Mouse (Mus musculus) embryonic fibroblast, embryonic 13.5 days (primary cell): ENCODE results near the gene Ebf1. TPM values are rescaled to one million over a fixed set of nuclear protein-coding genes. Genes with fewer than 3 reads are reported as not detected.

Source experiments
- H3K27ac ChIP-seq: 2 replicates; pipeline ENCODE4 v1.5.1; 2012; ENCODE audit warnings: low read length, control low read depth, inconsistent platforms; ENCODE audit not compliant: insufficient read depth
- H3K4me1 ChIP-seq: 2 replicates; pipeline ENCODE4 v1.6.1; 2011; ENCODE audit warnings: low read length; ENCODE audit not compliant: control insufficient read depth, insufficient read depth
- H3K4me3 ChIP-seq: 2 replicates; pipeline ENCODE4 v1.5.1; 2011; ENCODE audit warnings: mild to moderate bottlenecking, control low read depth, low read length; ENCODE audit not compliant: insufficient read depth
- CTCF ChIP-seq: IDR thresholded peaks from 2 replicates; pipeline ENCODE4 v1.5.1; 2011; ENCODE audit warnings: mild to moderate bottlenecking, control low read depth, low read length, moderate library complexity, borderline replicate concordance; ENCODE audit not compliant: insufficient read depth
- POLR2A ChIP-seq: IDR thresholded peaks from 2 replicates; pipeline ENCODE4 v1.6.1; 2011; ENCODE audit warnings: low read depth, mild to moderate bottlenecking, control low read depth, low read length, moderate library complexity
- polyA plus RNA-seq: library from polyadenylated mRNA; stranded (reverse); fragments of >200 nt; gene quantifications from 2 replicates; pipeline ENCODE4 v1.2.4, GENCODE M21; 2011; ENCODE audit warnings: low read depth; ENCODE audit not compliant: missing spikeins, insufficient read length

Gene Ebf1
- polyA plus RNA-seq, 1 experiment, result 55.9 TPM

- TF ChIP-seq POLR2A, result no peak
- no peak for TF ChIP-seq CTCF
- Histone ChIP-seq H3K4me1 (peaks cover 6% of the 10 kb centered on the region), H3K27ac (no peak overlapping the region), H3K4me3 (no peak overlapping the region)
Measured at GRCm38 (mm10) chr11:44770989-44771564, 154.0 kb downstream of the Ebf1 start.

DNA sequence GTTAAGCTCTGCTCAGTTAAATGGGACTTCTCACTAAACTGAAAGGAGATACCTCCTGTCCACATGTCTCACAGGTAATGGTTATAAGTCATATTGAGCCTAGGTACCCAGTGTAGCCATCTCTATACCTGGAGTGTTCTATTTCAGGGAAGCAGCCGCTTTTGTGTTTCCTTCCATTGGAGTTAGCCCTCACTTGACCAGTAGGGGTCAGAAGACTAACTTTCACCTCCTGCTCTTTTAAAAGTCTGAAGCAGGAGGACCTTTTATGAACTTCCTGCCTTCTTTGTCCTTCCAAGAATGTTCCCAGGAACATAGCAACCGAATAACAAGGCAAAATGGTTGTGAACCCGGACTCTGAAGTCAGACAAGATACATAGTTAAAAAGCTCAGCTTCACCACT is 157.3 kb downstream of the Ebf1 start:
- Histone ChIP-seq H3K4me1 (peaks cover 7% of the 10 kb centered on the region; the same call in 1 of the 2 replicates), H3K4me3 (no peak overlapping the region), H3K27ac (no peak overlapping the region)
- no peak for TF ChIP-seq CTCF
- TF ChIP-seq POLR2A, result no peak

DNA sequence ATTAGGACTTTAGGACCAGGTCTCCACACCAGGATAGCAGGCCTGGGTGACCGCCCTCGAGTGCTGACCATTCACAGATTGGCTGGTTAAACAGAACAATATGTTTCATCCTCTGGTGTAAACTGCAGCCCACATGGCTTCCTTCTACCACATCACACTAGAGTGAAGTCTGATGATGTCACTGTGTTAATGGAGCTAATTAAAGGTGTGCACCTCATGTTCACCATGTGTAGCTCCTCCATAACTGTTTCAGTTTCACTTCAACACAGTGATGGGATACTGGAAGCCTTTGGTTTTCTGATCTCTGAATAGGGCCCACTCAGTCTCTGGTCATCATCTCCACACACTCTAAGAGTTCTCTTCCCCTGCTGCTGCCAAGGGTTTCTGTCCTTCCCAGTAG is 158.4 kb downstream of the Ebf1 start:
- H3K4me1 ChIP-seq, result peaks cover 7% of the 10 kb centered on the region; the same call in 1 of the 2 replicates
- no peak overlapping the region for H3K27ac ChIP-seq
- no peak overlapping the region for H3K4me3 ChIP-seq
- TF ChIP-seq POLR2A, result no peak
- no peak for TF ChIP-seq CTCF

- H3K27ac ChIP-seq, result no peak overlapping the region
- peaks cover 7% of the 10 kb centered on the region; the same call in 1 of the 2 replicates for H3K4me1 ChIP-seq
- TF ChIP-seq CTCF (no peak), POLR2A (no peak)
- H3K4me3 ChIP-seq, result no peak overlapping the region
Measured at GRCm38 (mm10) chr11:44776556-44776955, 159.4 kb downstream of the Ebf1 start.

GRCm38 (mm10) chr11:44777331-44778310 is 160.5 kb downstream of the Ebf1 start:
- no peak overlapping the region for H3K27ac ChIP-seq
- peaks cover 4% of the 10 kb centered on the region; the same call in 1 of the 2 replicates for H3K4me1 ChIP-seq
- H3K4me3 ChIP-seq, result no peak overlapping the region
- TF ChIP-seq CTCF (no peak), POLR2A (no peak)

DNA sequence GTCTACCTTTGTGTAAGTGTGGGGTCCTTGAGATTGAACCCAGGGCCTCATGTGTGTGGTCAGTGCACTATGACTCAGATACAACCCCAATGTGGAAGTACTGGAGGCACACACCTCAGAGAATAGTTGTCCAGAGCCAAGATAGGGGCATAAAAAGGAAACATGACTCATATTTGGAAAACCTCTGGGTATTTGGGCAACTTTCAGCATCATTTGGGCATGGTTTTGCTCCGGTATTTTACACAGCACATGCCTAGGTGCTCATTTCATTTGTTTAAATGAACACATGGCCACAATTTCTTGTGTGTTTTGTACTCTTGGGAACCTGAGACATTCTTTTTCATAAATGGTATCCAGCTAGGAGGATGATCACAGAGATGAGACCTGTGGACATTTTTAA is 161.9 kb downstream of the Ebf1 start:
- TF ChIP-seq CTCF, result no peak
- TF ChIP-seq POLR2A, result no peak
- no peak overlapping the region for H3K4me3 ChIP-seq
- H3K27ac ChIP-seq, result no peak overlapping the region
- H3K4me1 ChIP-seq, result peaks cover 4% of the 10 kb centered on the region; the same call in 1 of the 2 replicates

GRCm38 (mm10) chr11:44784255-44785029 is 167.3 kb downstream of the Ebf1 start:
- TF ChIP-seq CTCF, result no peak
- TF ChIP-seq POLR2A, result no peak
- Histone ChIP-seq H3K27ac (no peak overlapping the region), H3K4me1 (no peaks in the 10 kb centered on the region), H3K4me3 (no peak overlapping the region)

- H3K4me1 ChIP-seq, result no peaks in the 10 kb centered on the region
- TF ChIP-seq CTCF (no peak), POLR2A (no peak)
- H3K4me3 ChIP-seq, result no peak overlapping the region
- no peak overlapping the region for H3K27ac ChIP-seq
Measured at GRCm38 (mm10) chr11:44785063-44785462, 167.9 kb downstream of the Ebf1 start.

DNA sequence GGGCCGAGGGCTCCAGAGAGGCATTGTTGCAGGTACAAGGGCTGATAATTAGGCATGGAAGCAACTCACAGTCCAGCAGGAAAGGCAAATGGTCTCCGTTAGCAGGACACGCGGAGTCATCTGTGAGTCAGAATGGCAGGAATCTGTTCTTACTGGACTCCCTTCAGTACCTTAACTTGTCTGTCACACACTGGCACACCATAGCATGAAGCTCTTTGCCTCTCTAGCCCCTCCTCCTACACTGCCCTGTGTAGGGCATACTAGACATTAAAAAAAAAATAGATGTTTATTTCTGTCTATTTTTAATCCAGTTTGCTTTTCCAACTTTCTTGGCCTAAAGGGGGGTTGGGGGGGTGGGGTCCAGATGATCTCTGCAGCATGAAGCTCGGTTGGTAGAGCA is 168.4 kb downstream of the Ebf1 start:
- no peak overlapping the region for H3K27ac ChIP-seq
- TF ChIP-seq CTCF (no peak), POLR2A (no peak)
- no peak overlapping the region for H3K4me3 ChIP-seq
- no peaks in the 10 kb centered on the region for H3K4me1 ChIP-seq
